Mouse (Mus musculus): Measurements from ENCODE around the gene Prss16.

The Prss16 gene

GRCm38 (mm10) chr13:22009642-22010041 is at the start of gene Prss16:
Prss16 (minus strand) TSS chr13:22009742.
- no peak for ATAC-seq (ENCODE audit: insufficient number of reproducible peaks, low FRiP score, low TSS enrichment)

GRCm38 (mm10) chr13:22053754-22054153 is 44.2 kb upstream of the Prss16 start:
- ATAC-seq (ENCODE audit: insufficient number of reproducible peaks, low FRiP score, low TSS enrichment), result no peak

- ATAC-seq (ENCODE audit: insufficient number of reproducible peaks, low FRiP score, low TSS enrichment), result no peak
Observed at GRCm38 (mm10) chr13:22051523-22051859, 41.9 kb upstream of the Prss16 start.

GRCm38 (mm10) chr13:22050591-22051522 is 41.3 kb upstream of the Prss16 start:
- ATAC-seq (ENCODE audit: insufficient number of reproducible peaks, low FRiP score, low TSS enrichment), result peak; percentile 88

GRCm38 (mm10) chr13:22049737-22050440 is 40.3 kb upstream of the Prss16 start:
- no peak for ATAC-seq (ENCODE audit: insufficient number of reproducible peaks, low FRiP score, low TSS enrichment)

GRCm38 (mm10) chr13:22049041-22049440 is 39.5 kb upstream of the Prss16 start:
- ATAC-seq (ENCODE audit: insufficient number of reproducible peaks, low FRiP score, low TSS enrichment), result no peak

- no peak for ATAC-seq (ENCODE audit: insufficient number of reproducible peaks, low FRiP score, low TSS enrichment)
Observed at GRCm38 (mm10) chr13:22045311-22045710, 35.8 kb upstream of the Prss16 start.

GRCm38 (mm10) chr13:22044432-22045155 is 35.1 kb upstream of the Prss16 start:
- no peak for ATAC-seq (ENCODE audit: insufficient number of reproducible peaks, low FRiP score, low TSS enrichment)

- ATAC-seq (ENCODE audit: insufficient number of reproducible peaks, low FRiP score, low TSS enrichment), result no peak
Observed at GRCm38 (mm10) chr13:22043503-22044431, 34.2 kb upstream of the Prss16 start.

- peak; percentile 95 for ATAC-seq (ENCODE audit: insufficient number of reproducible peaks, low FRiP score, low TSS enrichment)
Observed at GRCm38 (mm10) chr13:22042568-22043502, 33.3 kb upstream of the Prss16 start, which contains the start of the genes Hist1h2ag and Hist1h2bj. Hist1h2ag (minus strand) TSS chr13:22042944. Hist1h2bj (plus strand) TSS chr13:22043214.

GRCm38 (mm10) chr13:22041651-22042567 is 32.4 kb upstream of the Prss16 start:
- no peak for ATAC-seq (ENCODE audit: insufficient number of reproducible peaks, low FRiP score, low TSS enrichment)

GRCm38 (mm10) chr13:22041142-22041536 is 31.6 kb upstream of the Prss16 start, which contains the start of gene Hist1h4i:
Hist1h4i (minus strand) TSS chr13:22041362.
- peak; percentile 65 for ATAC-seq (ENCODE audit: insufficient number of reproducible peaks, low FRiP score, low TSS enrichment)

GRCm38 (mm10) chr13:22040464-22041141 is 31.1 kb upstream of the Prss16 start:
- no peak for ATAC-seq (ENCODE audit: insufficient number of reproducible peaks, low FRiP score, low TSS enrichment)

GRCm38 (mm10) chr13:22039951-22040463 is 30.5 kb upstream of the Prss16 start:
- ATAC-seq (ENCODE audit: insufficient number of reproducible peaks, low FRiP score, low TSS enrichment), result no peak

GRCm38 (mm10) chr13:22039364-22039763 is 29.8 kb upstream of the Prss16 start:
- ATAC-seq (ENCODE audit: insufficient number of reproducible peaks, low FRiP score, low TSS enrichment), result no peak

GRCm38 (mm10) chr13:22037415-22037814 is 27.9 kb upstream of the Prss16 start:
- no peak for ATAC-seq (ENCODE audit: insufficient number of reproducible peaks, low FRiP score, low TSS enrichment)

GRCm38 (mm10) chr13:22036986-22037385 is 27.4 kb upstream of the Prss16 start:
- no peak for ATAC-seq (ENCODE audit: insufficient number of reproducible peaks, low FRiP score, low TSS enrichment)

Measured in cerebellum, adult (tissue).